Mouse (Mus musculus) ovary, postnatal 14 days (tissue): ENCODE results near the gene Dock10.
"Not testable (repeated sequence)": the region's sequence is repeated elsewhere in the genome, so short reads cannot be mapped to it uniquely, and the experiment has no call there.

Experiments used
- DNase-seq: peaks from one replicate; pipeline ENCODE4 v3.0.0; 2022; ENCODE audit warnings: low spot score

Dock10 gene

GRCm38 (mm10) chr1:80757977-80758797 lies at the start of gene Dock10:
Gene Dock10 (minus strand): TSS chr1:80758527.
- DNase-seq, result peak; percentile 7

GRCm38 (mm10) chr1:80806835-80807398 lies 48.6 kb upstream of the Dock10 start:
- no peak for DNase-seq

GRCm38 (mm10) chr1:80802023-80802422 lies 43.7 kb upstream of the Dock10 start:
- no peak for DNase-seq

GRCm38 (mm10) chr1:80785066-80785779 lies 26.9 kb upstream of the Dock10 start:
- DNase-seq, result no peak

GRCm38 (mm10) chr1:80784155-80784554 lies 25.8 kb upstream of the Dock10 start:
- no peak for DNase-seq

GRCm38 (mm10) chr1:80765504-80765903 lies 7.2 kb upstream of the Dock10 start:
- DNase-seq, result no peak

GRCm38 (mm10) chr1:80763042-80763950 lies 5.0 kb upstream of the Dock10 start:
- DNase-seq, result no peak

- no peak for DNase-seq
These were observed 464 bp upstream of the Dock10 start for GRCm38 (mm10) chr1:80758798-80759184.

GRCm38 (mm10) chr1:80757650-80757976 lies 714 bp downstream of the Dock10 start:
- DNase-seq, result no peak

- DNase-seq, result no peak
These were observed 1.3 kb downstream of the Dock10 start for GRCm38 (mm10) chr1:80756824-80757649.

GRCm38 (mm10) chr1:80756060-80756439 lies 2.3 kb downstream of the Dock10 start:
- DNase-seq, result no peak

GRCm38 (mm10) chr1:80755296-80756059 lies 2.8 kb downstream of the Dock10 start:
- DNase-seq, result no peak

- DNase-seq, result not testable (repeated sequence)
These were observed 9.2 kb downstream of the Dock10 start for GRCm38 (mm10) chr1:80749122-80749521.

GRCm38 (mm10) chr1:80746691-80747463 lies 11.4 kb downstream of the Dock10 start:
- DNase-seq, result no peak

GRCm38 (mm10) chr1:80746195-80746594 lies 12.1 kb downstream of the Dock10 start:
- DNase-seq, result no peak

GRCm38 (mm10) chr1:80739472-80739871 lies 18.9 kb downstream of the Dock10 start:
- no peak for DNase-seq

GRCm38 (mm10) chr1:80737812-80738391 lies 20.4 kb downstream of the Dock10 start:
- no peak for DNase-seq

- no peak for DNase-seq
These were observed 27.7 kb downstream of the Dock10 start for GRCm38 (mm10) chr1:80730582-80730981.

GRCm38 (mm10) chr1:80730174-80730573 lies 28.2 kb downstream of the Dock10 start:
- no peak for DNase-seq
